Mouse (Mus musculus) cerebellum, adult 2 months (tissue): Measurements from ENCODE around the gene Kdm4b. TPM values are rescaled to one million over a fixed set of nuclear protein-coding genes. Genes with fewer than 3 reads are reported as not detected.
A peak's percentile ranks its signal among the peaks of the same experiment; 100 is the strongest.

Experiments used
- DNase-seq, 2 experiments: peaks; one replicate each; pipeline ENCODE4 v3.0.0; 2021
- H3K27ac ChIP-seq: fragments of 200-500 bp; 2 replicates; pipeline ENCODE4 v1.5.1; 2012; ENCODE audit warnings: low read length, control low read depth, inconsistent platforms; ENCODE audit not compliant: insufficient read depth
- H3K27me3 ChIP-seq: fragments of 200-500 bp; 2 replicates; pipeline ENCODE4 v1.6.1; 2012; ENCODE audit warnings: inconsistent platforms, mild to moderate bottlenecking, low read length, moderate library complexity; ENCODE audit not compliant: control insufficient read depth, insufficient read depth
- H3K4me1 ChIP-seq: fragments of 200-500 bp; 2 replicates; pipeline ENCODE4 v1.6.1; 2011; ENCODE audit warnings: low read length; ENCODE audit not compliant: control insufficient read depth, insufficient read depth
- H3K4me3 ChIP-seq: fragments of 200-500 bp; replicated peaks from 2 replicates; pipeline ENCODE3; 2011; ENCODE audit warnings: mild to moderate bottlenecking, low read depth, low read length, control low read depth; ENCODE audit not compliant: insufficient read depth
- CTCF ChIP-seq: fragments of 200-500 bp; IDR thresholded peaks from 2 replicates; pipeline ENCODE4 v1.5.1; 2011; ENCODE audit warnings: low read depth, mild to moderate bottlenecking, control low read depth, low read length, moderate library complexity, borderline replicate concordance; ENCODE audit not compliant: insufficient read depth
- POLR2A ChIP-seq: fragments of 200-500 bp; IDR thresholded peaks from 2 replicates; pipeline ENCODE4 v1.6.1; 2011; ENCODE audit warnings: low read length, control low read depth, borderline replicate concordance; ENCODE audit not compliant: insufficient read depth
- WGBS: fragments of 180-500 bp; shearing (Covaris S2); methylation state at CpG from one replicate; pipeline ENCODE4 v1.1.7; 2018; 5-methylcytosine and 5-hydroxymethylcytosine counted together
- polyA plus RNA-seq: library from polyadenylated mRNA; depleted of rRNA; stranded (reverse); fragments of >200 nt; gene quantifications from 2 replicates; pipeline ENCODE4 v1.2.3, GENCODE M21; 2012

The Kdm4b gene
- polyA plus RNA-seq, 1 experiment: 45.8 TPM

DNA sequence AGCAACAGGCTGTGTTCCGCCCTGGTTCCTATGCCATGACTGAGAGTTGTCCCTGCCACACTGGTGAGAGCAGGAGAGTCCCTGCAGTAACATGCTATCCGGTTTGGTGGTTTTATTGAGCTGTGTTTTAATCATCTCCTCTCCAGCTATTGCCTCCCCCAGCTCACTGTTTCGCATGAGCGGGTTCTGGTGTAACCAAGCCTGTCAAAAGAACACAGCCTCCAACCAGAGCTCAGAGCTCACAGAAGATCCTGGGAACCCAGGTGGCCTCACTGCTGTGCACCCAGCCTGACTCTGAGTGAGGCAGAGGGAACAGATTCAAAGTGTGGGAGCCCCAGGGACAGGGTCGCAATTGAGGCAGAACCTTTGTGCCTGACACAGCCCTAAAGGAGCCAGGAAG is 55.3 kb downstream of the Kdm4b start:
- peaks cover 57% of the 10 kb centered on the region for H3K4me1 ChIP-seq
- DNase-seq: no peak
- no peaks in the 10 kb centered on the region for H3K27me3 ChIP-seq
- no peak for TF ChIP-seq POLR2A
- TF ChIP-seq CTCF: no peak
- peak overlapping the region; percentile 42 for H3K27ac ChIP-seq
- 67% methylated on average over 5 of the region's 5 CpGs for WGBS
- H3K4me3 ChIP-seq: no peak overlapping the region

DNA sequence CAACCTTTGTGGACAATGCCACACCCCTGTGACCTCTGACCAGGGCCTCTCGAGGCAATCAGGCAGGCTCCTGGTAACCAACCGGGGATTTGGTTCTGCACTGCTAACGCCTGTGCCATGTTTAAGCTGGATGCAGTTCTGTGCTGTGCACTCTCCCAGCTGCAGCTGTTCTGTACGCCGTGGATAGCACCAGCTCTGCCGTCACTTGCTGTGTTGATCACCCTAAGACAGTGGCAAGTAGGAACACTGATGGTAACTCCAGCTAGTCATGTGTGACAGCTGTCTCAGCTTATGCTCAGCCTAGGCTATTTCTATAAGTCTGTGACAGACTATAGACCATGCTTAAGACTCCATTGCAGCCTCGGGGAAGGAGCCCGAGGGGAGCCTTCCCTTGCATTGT is 57.1 kb downstream of the Kdm4b start:
- DNase-seq: no peak
- Histone ChIP-seq H3K27ac (no peak overlapping the region), H3K4me1 (peaks cover 72% of the 10 kb centered on the region), H3K4me3 (no peak overlapping the region), H3K27me3 (no peaks in the 10 kb centered on the region)
- TF ChIP-seq POLR2A (no peak), CTCF (no peak)
- 74% methylated on average over 8 of the region's 8 CpGs for WGBS

DNA sequence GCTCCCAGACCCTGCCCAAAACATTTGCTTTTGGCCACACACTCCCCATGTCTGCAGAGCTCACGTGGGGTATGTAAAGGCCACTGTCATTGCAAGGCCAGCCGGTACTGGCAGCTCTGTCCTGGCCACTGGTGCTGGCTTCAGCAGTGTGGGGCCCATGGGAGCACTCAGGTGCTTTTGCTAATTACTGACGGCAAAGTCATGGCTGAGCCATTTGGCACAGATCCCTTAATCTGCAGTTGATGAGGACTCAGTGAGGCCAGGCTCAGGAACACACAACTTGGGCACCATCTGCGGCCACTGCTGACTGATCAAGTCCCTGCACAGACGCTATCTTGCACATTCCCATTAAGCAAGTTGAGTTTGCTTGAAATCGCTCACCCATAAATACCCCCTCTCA is 59.0 kb downstream of the Kdm4b start:
- Histone ChIP-seq H3K4me1 (peaks cover 67% of the 10 kb centered on the region), H3K27me3 (no peaks in the 10 kb centered on the region), H3K27ac (0 out of 2 replicates have a peak overlapping the region, but pooled peaks have one; percentile 20), H3K4me3 (no peak overlapping the region)
- WGBS: 29% methylated on average over 6 of the region's 6 CpGs
- TF ChIP-seq CTCF: no peak
- no peak for TF ChIP-seq POLR2A
- peak in 1 of 2 experiments; percentile 64 for DNase-seq

- DNase-seq: peak; percentile 75 to 79
- 21% methylated on average over 6 of the region's 6 CpGs for WGBS
- TF ChIP-seq POLR2A: no peak
- no peak for TF ChIP-seq CTCF
- no peak overlapping the region for H3K4me3 ChIP-seq
- H3K27me3 ChIP-seq: no peaks in the 10 kb centered on the region
- H3K4me1 ChIP-seq: peaks cover 67% of the 10 kb centered on the region
- H3K27ac ChIP-seq: peak overlapping the region; percentile 24; the same call in 1 of the 2 replicates
These were observed 61.8 kb downstream of the Kdm4b start for GRCm38 (mm10) chr17:56387612-56388011.

DNA sequence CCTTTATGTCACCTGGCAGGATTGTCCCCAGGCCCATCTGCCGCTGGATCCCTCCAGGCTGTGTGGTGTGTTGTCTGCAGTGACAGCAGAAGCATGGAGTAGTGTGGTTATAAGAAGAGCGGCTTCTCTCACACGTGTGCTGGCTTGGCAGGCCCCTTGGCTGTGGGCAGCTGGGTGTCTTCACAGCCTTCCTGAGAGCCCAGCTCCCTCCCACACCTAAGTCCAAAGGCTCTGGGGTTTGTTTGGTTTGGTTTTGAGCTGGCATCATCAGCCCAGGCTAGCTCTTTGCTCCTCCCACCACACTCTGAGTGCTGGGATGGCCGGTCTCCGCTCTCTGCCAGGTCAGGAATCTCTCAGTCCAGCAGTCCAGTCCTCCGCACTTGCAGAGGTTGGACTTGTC is 67.4 kb downstream of the Kdm4b start:
- no peak for DNase-seq
- Histone ChIP-seq H3K4me1 (peaks cover 37% of the 10 kb centered on the region), H3K27me3 (no peaks in the 10 kb centered on the region), H3K27ac (no peak overlapping the region), H3K4me3 (no peak overlapping the region)
- no peak for TF ChIP-seq POLR2A
- no peak for TF ChIP-seq CTCF
- WGBS: 74% methylated on average over 6 of the region's 6 CpGs

DNA sequence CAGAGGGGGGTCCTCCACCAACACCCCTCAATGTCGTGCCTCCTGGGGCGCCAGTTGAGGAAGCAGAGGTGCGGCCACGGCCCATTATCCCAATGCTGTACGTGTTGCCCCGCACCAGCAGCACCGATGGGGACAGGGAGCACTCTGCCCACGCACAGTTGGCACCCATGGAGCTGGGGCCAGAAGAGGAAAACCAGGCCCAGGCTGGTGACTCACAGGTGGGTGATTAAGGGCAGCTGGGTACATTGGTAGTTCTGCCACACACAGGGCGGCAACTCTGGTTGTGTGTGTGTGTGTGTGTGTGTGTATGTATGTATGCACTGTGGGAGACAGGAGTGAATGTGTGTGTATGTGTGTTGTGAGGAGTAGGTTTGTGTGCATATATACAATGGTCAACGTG is 68.0 kb downstream of the Kdm4b start:
- WGBS: 74% methylated on average over 10 of the region's 10 CpGs
- Histone ChIP-seq H3K4me1 (peaks cover 30% of the 10 kb centered on the region), H3K27me3 (no peaks in the 10 kb centered on the region), H3K4me3 (no peak overlapping the region), H3K27ac (no peak overlapping the region)
- TF ChIP-seq POLR2A (no peak), CTCF (no peak)
- DNase-seq: no peak

DNA sequence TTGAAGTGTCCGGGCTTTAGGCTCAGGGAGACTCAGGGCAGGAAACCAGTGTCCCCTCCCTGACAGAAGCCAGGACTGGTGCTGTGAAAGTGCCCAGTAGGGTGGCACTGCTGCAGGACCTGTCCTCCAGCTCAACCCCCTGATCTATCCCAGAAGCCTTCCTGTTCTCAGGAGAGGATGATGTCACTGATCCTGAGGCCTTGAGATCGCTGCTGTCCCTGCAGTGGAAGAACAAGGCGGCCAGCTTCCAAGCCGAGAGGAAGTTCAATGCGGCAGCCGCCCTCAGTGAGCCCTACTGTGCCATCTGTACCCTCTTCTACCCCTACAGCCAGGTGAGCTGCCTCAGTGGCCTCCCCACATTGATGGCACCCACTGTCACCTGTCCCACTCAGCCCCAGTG is 70.2 kb downstream of the Kdm4b start:
- no peak for DNase-seq
- TF ChIP-seq CTCF (no peak), POLR2A (no peak)
- WGBS: 90% methylated on average over 6 of the region's 6 CpGs
- Histone ChIP-seq H3K4me1 (peaks cover 41% of the 10 kb centered on the region), H3K27ac (no peak overlapping the region), H3K4me3 (no peak overlapping the region), H3K27me3 (no peaks in the 10 kb centered on the region)

GRCm38 (mm10) chr17:56400221-56400620 is 74.4 kb downstream of the Kdm4b start:
- WGBS: 21% methylated on average over 3 of the region's 3 CpGs
- Histone ChIP-seq H3K4me1 (peaks cover 35% of the 10 kb centered on the region), H3K4me3 (no peak overlapping the region), H3K27me3 (no peaks in the 10 kb centered on the region), H3K27ac (peak overlapping the region; percentile 26)
- TF ChIP-seq CTCF (no peak), POLR2A (no peak)
- no peak for DNase-seq

- no peak overlapping the region for H3K4me3 ChIP-seq
- peak overlapping the region; percentile 26 for H3K27ac ChIP-seq
- DNase-seq: peak; percentile 75 to 84
- no peak for TF ChIP-seq CTCF
- TF ChIP-seq POLR2A: no peak
- H3K4me1 ChIP-seq: peaks cover 35% of the 10 kb centered on the region
- WGBS: 20% methylated on average over 4 of the region's 4 CpGs
- H3K27me3 ChIP-seq: no peaks in the 10 kb centered on the region
These were observed 75.2 kb downstream of the Kdm4b start for GRCm38 (mm10) chr17:56401051-56401521.
